Mouse (Mus musculus) liver, embryonic 14.5 days (tissue): ENCODE data around the gene Csnk1g1. TPM values are rescaled to one million over a fixed set of nuclear protein-coding genes. Genes with fewer than 3 reads are reported as not detected.

ENCODE experiments used
- ATAC-seq: fragments of 200-750 bp; cut with Nextera tagmentation; 2 replicates; pipeline ENCODE4 v1.8.0; 2017; ENCODE audit warnings: moderate number of reproducible peaks, mild to moderate bottlenecking, moderate library complexity; ENCODE audit not compliant: insufficient read depth
- DNase-seq, 3 experiments: peaks; one replicate each; pipeline ENCODE4 v3.0.0-alpha.2; 2012 to 2013; ENCODE audit warnings: low read depth in 3 of 3, low spot score in 3 of 3
- H3K27ac ChIP-seq: fragments of 300-500 bp; sonication (generic); 2 replicates; pipeline ENCODE4 v1.5.1; 2014; ENCODE audit warnings: moderate library complexity, mild to moderate bottlenecking, control low read depth, inconsistent platforms
- H3K27me3 ChIP-seq: fragments of 300-500 bp; sonication (generic); 2 replicates; pipeline ENCODE4 v1.6.1; 2014; ENCODE audit warnings: mild to moderate bottlenecking, low read length, moderate library complexity; ENCODE audit not compliant: control insufficient read depth, insufficient read depth
- H3K36me3 ChIP-seq: fragments of 300-500 bp; sonication (generic); replicated peaks from 2 replicates; pipeline ENCODE4 v1.6.1; 2014; ENCODE audit warnings: low read depth; ENCODE audit not compliant: control insufficient read depth, insufficient read depth
- H3K4me1 ChIP-seq, 2 experiments: fragments of 200-500 bp in 1 of 2; fragments of 300-500 bp in 1 of 2; sonication (generic) in 1 of 2; replicated peaks; 2 replicates each; pipeline ENCODE4 v1.6.1; 2012 to 2014; ENCODE audit warnings: antibody characterized with exemption in 1 of 2, inconsistent platforms in 1 of 2, low read length in 1 of 2; ENCODE audit not compliant: control insufficient read depth in 2 of 2, insufficient read depth in 2 of 2
- H3K4me2 ChIP-seq: fragments of 300-500 bp; sonication (generic); 2 replicates; pipeline ENCODE4 v1.6.1; 2014; ENCODE audit warnings: low read depth, mild to moderate bottlenecking, control low read depth, moderate library complexity
- H3K4me3 ChIP-seq, 2 experiments: fragments of 200-500 bp in 1 of 2; fragments of 300-500 bp in 1 of 2; sonication (generic) in 1 of 2; 2 replicates each; pipeline ENCODE4 v1.5.1; 2012 to 2014; ENCODE audit warnings: low read depth in 2 of 2, low read length in 2 of 2, mild to moderate bottlenecking in 2 of 2, control low read depth in 1 of 2, inconsistent platforms in 1 of 2, moderate library complexity in 1 of 2; ENCODE audit not compliant: insufficient read depth in 1 of 2
- H3K9ac ChIP-seq: fragments of 300-500 bp; sonication (generic); replicated peaks from 2 replicates; pipeline ENCODE4 v1.6.1; 2014; ENCODE audit warnings: mild to moderate bottlenecking, control low read depth, moderate library complexity
- H3K9me3 ChIP-seq: fragments of 300-500 bp; sonication (generic); 2 replicates; pipeline ENCODE4 v1.6.1; 2016; ENCODE audit warnings: low read length, mixed read lengths; ENCODE audit not compliant: control insufficient read depth
- CTCF ChIP-seq: IDR thresholded peaks from 2 replicates; pipeline ENCODE4 v1.5.1; 2016; ENCODE audit warnings: antibody characterized with exemption, low read depth, control low read depth
- EP300 ChIP-seq: IDR thresholded peaks from 2 replicates; pipeline ENCODE4 v1.6.1; 2016; ENCODE audit warnings: antibody characterized with exemption, low read depth
- WGBS: fragments of 180-500 bp; shearing (Covaris S2); extraction: QIAGEN DNeasy Blood & Tissue Kit; methylation state at CpG from one replicate; pipeline ENCODE4 v1.1.7; 2014; ENCODE audit not compliant: insufficient replicate concordance; 5-methylcytosine and 5-hydroxymethylcytosine counted together
- polyA plus RNA-seq, 2 experiments: library from polyadenylated mRNA; depleted of rRNA in 1 of 2; stranded (reverse) in 1 of 2; unstranded in 1 of 2; fragments of >200 nt; fragmentation: Nextera tagmentation in 1 of 2; extraction: Ambion mirVana in 1 of 2; gene quantifications; 2 replicates each; pipeline versions ENCODE4 v1.2.1 to v1.2.3; 2012 to 2014

Csnk1g1 gene
- polyA plus RNA-seq, 2 experiments, result 2.5 to 3.5 TPM

DNA sequence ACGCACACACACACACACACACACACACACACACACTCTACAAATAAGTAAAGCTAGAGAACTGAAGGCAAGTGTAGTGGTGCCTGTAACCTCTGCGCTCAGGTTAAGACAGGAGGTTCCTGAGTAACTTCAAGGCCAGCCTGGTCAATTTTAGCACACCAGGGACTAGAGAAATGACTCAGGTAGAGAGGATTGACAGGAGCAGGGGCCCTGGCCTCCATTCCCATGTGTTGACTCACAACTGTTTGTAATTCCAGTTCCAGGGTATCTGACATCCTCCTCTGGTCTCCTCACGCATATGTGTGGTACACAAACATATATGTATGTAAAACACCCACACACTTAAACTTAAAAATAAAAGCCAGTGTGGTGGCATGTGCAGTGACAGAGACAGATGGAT, 154.7 kb downstream of the Csnk1g1 start:
- DNase-seq, result no peak
- H3K9ac ChIP-seq, result no peak overlapping the region
- no peak overlapping the region for H3K4me2 ChIP-seq
- H3K27me3 ChIP-seq, result peaks cover 4% of the 10 kb centered on the region
- peaks cover 11 to 21% of the 10 kb centered on the region in 2 experiments for H3K4me1 ChIP-seq
- H3K4me3 ChIP-seq, result no peak overlapping the region
- H3K27ac ChIP-seq, result no peak overlapping the region
- TF ChIP-seq CTCF, result no peak
- TF ChIP-seq EP300, result no peak
- no peak for ATAC-seq
- H3K9me3 ChIP-seq, result no peaks in the 10 kb centered on the region
- peaks cover 57% of the 10 kb centered on the region for H3K36me3 ChIP-seq
- 94% methylated on average over 3 of the region's 3 CpGs for whole genome bisulfite sequencing

GRCm38 (mm10) chr9:66064316-66064715, 155.6 kb downstream of the Csnk1g1 start:
- Histone ChIP-seq H3K4me2 (no peak overlapping the region), H3K9me3 (no peaks in the 10 kb centered on the region), H3K4me3 (no peak overlapping the region), H3K27me3 (peaks cover 8% of the 10 kb centered on the region), H3K27ac (no peak overlapping the region), H3K36me3 (peaks cover 57% of the 10 kb centered on the region), H3K9ac (no peak overlapping the region), H3K4me1 (peaks cover 9 to 18% of the 10 kb centered on the region in 2 experiments)
- no peak for TF ChIP-seq CTCF
- no peak for TF ChIP-seq EP300
- ATAC-seq, result no peak
- DNase-seq, result no peak
- WGBS, result 92% methylated on average over 11 of the region's 11 CpGs

- no peak for ATAC-seq
- Histone ChIP-seq H3K4me1 (peaks cover 15 to 22% of the 10 kb centered on the region in 2 experiments), H3K27me3 (peaks cover 8% of the 10 kb centered on the region), H3K36me3 (peaks cover 57% of the 10 kb centered on the region), H3K4me3 (no peak overlapping the region), H3K9ac (no peak overlapping the region), H3K27ac (no peak overlapping the region), H3K9me3 (no peaks in the 10 kb centered on the region), H3K4me2 (no peak overlapping the region; the same call in 1 of the 2 replicates)
- WGBS, result 94% methylated on average over 3 of the region's 3 CpGs
- TF ChIP-seq EP300 (no peak), CTCF (no peak)
- DNase-seq, result no peak
Observed at GRCm38 (mm10) chr9:66066791-66067190, 158.1 kb downstream of the Csnk1g1 start.

GRCm38 (mm10) chr9:66067542-66067941, 158.8 kb downstream of the Csnk1g1 start:
- ATAC-seq, result no peak
- DNase-seq, result peak in 1 of 3 experiments; percentile 53
- peak overlapping the region; percentile 81 for H3K4me2 ChIP-seq
- peaks cover 53% of the 10 kb centered on the region for H3K36me3 ChIP-seq
- H3K27ac ChIP-seq, result no peak overlapping the region
- H3K9me3 ChIP-seq, result no peaks in the 10 kb centered on the region
- H3K4me1 ChIP-seq, result peaks cover 15 to 22% of the 10 kb centered on the region in 2 experiments
- WGBS, result 49% methylated on average over 5 of the region's 5 CpGs
- peak overlapping the region; percentile 97 for H3K9ac ChIP-seq
- H3K27me3 ChIP-seq, result peaks cover 8% of the 10 kb centered on the region
- peak overlapping the region; percentile 79 to 93 for H3K4me3 ChIP-seq
- peak; percentile 96 for TF ChIP-seq CTCF
- TF ChIP-seq EP300, result no peak

GRCm38 (mm10) chr9:66068056-66068455, 159.3 kb downstream of the Csnk1g1 start:
- H3K9ac ChIP-seq, result peak overlapping the region; percentile 97
- 55% methylated on average over 4 of the region's 4 CpGs for WGBS
- TF ChIP-seq EP300 (no peak), CTCF (no peak)
- peaks cover 47% of the 10 kb centered on the region for H3K36me3 ChIP-seq
- peaks cover 8% of the 10 kb centered on the region for H3K27me3 ChIP-seq
- H3K4me2 ChIP-seq, result peak overlapping the region; percentile 81
- H3K9me3 ChIP-seq, result no peaks in the 10 kb centered on the region
- ATAC-seq (no peak), DNase-seq (no peak)
- H3K27ac ChIP-seq, result peak overlapping the region; percentile 71; the same call in 1 of the 2 replicates
- peak overlapping the region; percentile 79 to 93 for H3K4me3 ChIP-seq
- peaks cover 15 to 22% of the 10 kb centered on the region in 2 experiments for H3K4me1 ChIP-seq
